Mouse (Mus musculus) erythroblast, embryonic 14.5 days (primary cell): ENCODE data around the gene Prnd.

ENCODE experiments used
- GATA1 ChIP-seq: IDR thresholded peaks from 2 replicates; pipeline ENCODE4 v1.6.1; 2012; ENCODE audit warnings: low read length, inconsistent platforms, mixed read lengths
- TAL1 ChIP-seq: IDR thresholded peaks from 3 replicates; pipeline ENCODE4 v1.6.1; 2012; ENCODE audit warnings: low read length, inconsistent platforms, mixed read lengths

GRCm38 (mm10) chr2:131949767-131950597, 679 bp upstream of the Prnd start:
- TF ChIP-seq TAL1, result no peak
- TF ChIP-seq GATA1, result no peak
